Mouse (Mus musculus) gastrocnemius, postnatal 36 days (tissue): Measurements from ENCODE around the gene Zfp618. TPM values are rescaled to one million over a fixed set of nuclear protein-coding genes. Genes with fewer than 3 reads are reported as not detected.

Source experiments
- DNase-seq, 2 experiments: peaks; one replicate each; pipeline ENCODE4 v3.0.0; 2022
- intact Hi-C: fragments of 180-260 bp; cut with DNase I; formaldehyde crosslinking; loops from one replicate; pipeline ENCODE4 v1.15.1; 2025
- total RNA-seq, 2 experiments: library from RNA; stranded (reverse); gene quantifications; 2 replicates each; pipeline ENCODE4 v1.2.3; 2021

Zfp618 gene
- total RNA-seq, 2 experiments from 2014 or later, result 0.27 to 0.31 TPM

GRCm38 (mm10) chr4:62998431-62998835 lies 33.1 kb downstream of the Zfp618 start:
- intact Hi-C loops, result no loop called here
- DNase-seq, result peak in 1 of 2 experiments; percentile 15

DNA sequence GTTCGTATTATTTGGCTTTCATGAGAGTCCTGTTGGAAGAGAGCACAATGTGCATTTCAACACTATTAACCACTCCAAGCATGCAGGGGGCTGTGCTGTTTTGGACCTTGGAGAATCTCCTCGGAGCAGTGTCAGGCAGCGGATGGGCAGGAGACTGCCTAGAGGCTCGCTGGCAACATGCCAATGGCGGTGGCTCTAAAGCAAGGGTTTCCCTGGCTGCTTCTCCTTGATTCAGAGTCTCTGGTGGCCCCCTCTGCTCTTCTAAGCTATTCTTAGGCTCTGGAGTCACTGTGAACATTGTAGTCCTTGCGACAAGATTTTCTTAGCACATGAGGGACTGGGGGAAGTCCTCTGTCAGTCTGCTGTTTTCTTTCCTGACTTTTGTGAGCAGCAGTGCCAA lies 33.5 kb downstream of the Zfp618 start:
- no peak for DNase-seq
- intact Hi-C loops, result no loop called here

DNA sequence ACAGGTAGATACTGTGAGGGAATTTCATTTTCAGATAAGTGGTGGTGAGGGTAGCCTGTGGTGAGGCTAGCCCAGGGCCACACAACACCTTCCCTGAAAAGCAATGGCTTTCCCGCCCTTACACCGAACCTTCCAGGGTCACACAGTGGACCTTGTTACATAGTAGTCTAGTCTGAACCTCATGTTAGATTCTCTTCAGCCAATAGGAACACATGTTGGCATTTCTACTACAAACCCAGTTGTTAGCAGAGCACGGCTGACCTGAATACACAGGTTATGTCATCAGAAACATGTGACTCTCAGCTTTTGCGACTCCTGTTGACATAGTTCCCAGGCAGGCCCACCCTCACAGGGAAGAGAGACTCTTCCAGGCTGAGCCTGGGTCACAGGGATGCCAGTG lies 33.9 kb downstream of the Zfp618 start:
- no peak for DNase-seq
- intact Hi-C loops, result no loop called here

GRCm38 (mm10) chr4:62999916-63000315 lies 34.5 kb downstream of the Zfp618 start:
- no peak for DNase-seq
- intact Hi-C loops, result no loop called here

- intact Hi-C loops, result no loop called here
- no peak for DNase-seq
These were observed 35.1 kb downstream of the Zfp618 start for GRCm38 (mm10) chr4:63000316-63001055.

- DNase-seq, result no peak
- intact Hi-C loops, result no loop called here
These were observed 37.0 kb downstream of the Zfp618 start for GRCm38 (mm10) chr4:63002386-63002785.

DNA sequence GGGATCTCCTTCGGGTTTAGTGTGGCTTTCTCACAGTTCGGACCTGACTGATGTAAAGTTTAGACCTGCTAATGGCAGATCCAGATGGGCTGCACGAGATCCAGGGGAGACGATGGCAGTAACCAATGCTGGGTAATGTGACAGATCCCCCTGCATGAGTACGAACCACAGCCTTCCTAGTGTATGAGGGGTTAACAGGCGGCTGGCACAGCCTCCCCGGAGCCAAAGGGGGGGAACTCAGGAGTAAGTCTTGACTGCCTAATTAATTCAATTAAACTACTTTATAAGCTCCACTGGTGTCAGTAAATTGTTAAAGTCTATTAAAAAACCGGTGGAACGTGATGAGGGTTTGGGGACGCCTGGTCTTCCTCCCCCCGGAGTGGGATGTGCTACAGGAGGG lies 39.1 kb downstream of the Zfp618 start:
- DNase-seq, result no peak
- intact Hi-C loops, result no loop called here

DNA sequence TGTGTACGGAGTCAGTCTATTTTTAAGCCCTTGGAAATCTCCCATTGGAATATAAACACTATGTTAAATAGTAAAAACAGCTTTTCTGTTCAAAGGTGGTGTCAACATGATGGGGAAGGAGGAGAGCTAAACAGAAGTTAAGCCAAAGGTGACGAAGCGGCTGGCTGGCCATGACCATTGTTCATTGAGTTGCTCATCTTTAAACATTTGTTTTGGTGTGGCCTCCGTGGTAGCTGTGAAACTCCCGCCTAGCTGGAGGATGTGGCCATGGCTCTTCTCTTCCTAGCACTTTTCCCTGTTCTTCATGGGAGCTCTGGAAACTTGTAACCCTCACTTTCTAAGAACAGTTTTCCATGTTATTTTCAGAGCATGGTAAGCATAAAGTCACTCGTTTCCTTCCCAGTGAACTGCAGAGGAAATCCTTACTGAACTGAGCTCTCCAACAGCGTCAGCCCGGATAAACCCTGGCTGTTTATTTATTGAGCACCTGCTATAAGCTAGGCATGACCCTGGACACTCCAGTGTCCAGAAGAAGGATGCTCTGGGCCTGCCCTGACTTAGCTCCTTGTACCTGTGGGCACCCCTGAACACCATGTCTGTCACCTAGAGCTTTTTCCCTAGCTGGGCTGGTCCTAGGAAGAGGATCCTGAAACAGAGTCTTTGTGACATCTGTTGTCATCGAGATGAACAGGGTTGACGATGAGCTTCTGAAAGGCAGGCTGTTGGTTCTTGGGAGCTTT lies 40.2 kb downstream of the Zfp618 start:
- no peak for DNase-seq
- intact Hi-C loops, result no loop called here

GRCm38 (mm10) chr4:63006198-63007155 lies 41.1 kb downstream of the Zfp618 start:
- no peak for DNase-seq
- intact Hi-C loops, result no loop called here

- no peak for DNase-seq
- intact Hi-C loops, result no loop called here
These were observed 42.8 kb downstream of the Zfp618 start for GRCm38 (mm10) chr4:63008206-63008605.

DNA sequence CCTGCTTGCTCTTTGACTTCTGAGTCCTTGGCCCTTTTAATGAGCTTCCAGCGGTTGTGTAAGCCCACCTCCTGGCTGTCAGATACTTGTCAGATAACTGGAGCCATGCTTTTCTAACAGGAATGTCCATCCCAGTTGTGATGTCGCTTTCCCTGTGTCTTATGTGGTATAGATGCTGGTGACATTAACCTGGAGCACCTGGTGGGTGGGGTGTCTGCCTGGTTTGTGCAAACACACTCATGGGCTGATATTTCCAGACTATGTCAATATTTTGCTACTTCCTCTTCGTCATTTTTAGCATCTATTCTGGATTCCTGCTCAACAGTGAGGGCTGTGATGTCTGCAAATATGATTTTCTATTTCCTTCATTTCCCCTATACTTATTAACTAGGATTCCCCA lies 43.4 kb downstream of the Zfp618 start:
- intact Hi-C loops, result no loop called here
- no peak for DNase-seq

DNA sequence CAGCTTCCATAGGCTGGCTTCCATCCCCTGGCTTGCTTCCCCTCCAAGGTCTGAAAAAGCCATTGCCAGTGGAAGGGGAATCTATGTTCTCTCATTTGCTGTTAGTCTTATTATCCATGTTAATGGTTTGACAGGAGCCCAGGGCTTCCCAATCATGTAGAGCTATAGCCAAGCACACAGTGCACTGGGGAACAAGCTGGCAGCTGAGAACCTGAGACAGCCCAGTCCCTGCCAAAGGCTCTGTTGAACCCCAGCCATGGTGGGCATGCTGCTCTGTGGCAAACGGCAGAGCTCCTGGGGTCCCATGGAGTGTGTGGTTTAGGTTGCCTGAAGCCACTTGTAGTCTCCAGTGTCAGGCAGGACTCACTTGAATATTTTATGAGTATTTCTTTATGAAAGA lies 44.4 kb downstream of the Zfp618 start:
- intact Hi-C loops, result no loop called here
- DNase-seq, result no peak

DNA sequence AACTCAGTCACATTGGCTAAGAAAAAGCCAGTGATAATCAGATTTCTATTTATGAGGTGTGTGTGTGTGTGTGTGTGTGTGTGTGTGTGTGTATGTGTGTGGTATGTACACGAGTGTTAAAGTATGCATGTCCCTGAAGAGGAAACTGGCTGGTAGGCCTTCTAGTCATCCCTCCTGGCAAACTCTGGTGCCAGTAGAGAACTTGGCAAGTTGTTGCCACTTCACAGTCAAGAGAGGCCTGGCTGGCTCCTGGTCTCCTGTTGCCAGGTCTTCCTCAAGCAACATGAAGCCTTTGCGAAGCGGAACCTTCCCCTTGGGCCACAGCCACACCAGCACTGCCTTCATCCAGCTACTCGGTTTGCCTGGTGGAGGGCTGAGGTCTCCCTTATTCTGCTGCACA lies 44.9 kb downstream of the Zfp618 start:
- intact Hi-C loops, result no loop called here
- peak; percentile 36 to 53 for DNase-seq

GRCm38 (mm10) chr4:63018616-63019015 lies 53.2 kb downstream of the Zfp618 start:
- intact Hi-C loops, result no loop called here
- DNase-seq, result no peak

GRCm38 (mm10) chr4:63019428-63019858 lies 54.1 kb downstream of the Zfp618 start:
- no peak for DNase-seq
- intact Hi-C loops, result no loop called here

DNA sequence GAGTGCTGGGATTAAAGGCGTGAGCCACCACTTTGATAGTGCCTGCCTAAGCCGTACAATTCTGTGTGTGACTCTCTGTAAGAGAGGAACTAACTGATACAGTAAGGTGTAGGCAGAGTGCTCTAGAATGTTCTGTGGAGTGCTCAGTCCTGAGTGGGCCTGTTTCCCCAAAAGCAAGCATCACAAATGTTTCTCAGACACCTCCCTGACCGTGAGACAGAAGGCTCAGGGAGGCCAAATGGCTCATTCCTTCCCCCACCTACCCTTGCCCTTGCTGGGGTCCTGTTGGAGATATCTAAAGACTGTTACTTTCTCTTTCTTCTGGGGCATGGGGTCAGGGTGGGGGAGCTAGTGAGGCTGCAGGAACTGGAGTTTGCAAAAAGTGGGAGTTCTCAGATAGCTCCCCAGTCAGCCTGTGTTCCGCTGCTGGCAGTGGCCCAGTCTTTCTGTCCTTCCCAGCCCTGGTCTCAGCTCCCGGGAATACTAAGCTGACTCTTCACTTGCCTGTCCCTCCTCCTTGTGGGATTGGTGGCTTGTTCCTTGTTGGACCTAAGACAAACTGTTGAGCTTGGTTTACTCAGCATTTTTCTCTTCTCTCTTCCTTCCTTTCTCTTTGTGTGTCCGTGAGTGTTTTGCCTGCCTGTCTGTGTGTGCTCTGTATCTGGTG lies 55.8 kb downstream of the Zfp618 start:
- no peak for DNase-seq
- intact Hi-C loops, result no loop called here

DNA sequence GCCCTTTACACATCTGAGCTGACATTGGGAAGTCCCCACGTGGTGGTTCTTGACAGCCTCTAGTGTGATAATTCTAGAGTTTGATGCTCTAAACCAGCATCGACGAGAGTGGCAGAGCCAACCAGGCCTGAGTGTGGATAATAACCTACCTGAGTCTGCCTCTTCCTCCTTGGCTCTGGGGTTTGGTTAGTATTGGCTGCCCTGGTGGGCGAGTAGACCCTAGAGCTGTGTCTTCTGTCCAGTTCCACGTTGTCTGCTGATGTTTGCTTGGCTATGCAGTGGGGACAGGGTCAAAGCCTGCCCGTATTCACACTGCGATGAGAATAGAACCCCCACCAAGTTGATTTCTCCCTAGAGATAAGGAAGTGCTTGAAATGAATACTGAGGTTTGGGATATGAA lies 58.1 kb downstream of the Zfp618 start:
- no peak for DNase-seq
- intact Hi-C loops, result no loop called here

DNA sequence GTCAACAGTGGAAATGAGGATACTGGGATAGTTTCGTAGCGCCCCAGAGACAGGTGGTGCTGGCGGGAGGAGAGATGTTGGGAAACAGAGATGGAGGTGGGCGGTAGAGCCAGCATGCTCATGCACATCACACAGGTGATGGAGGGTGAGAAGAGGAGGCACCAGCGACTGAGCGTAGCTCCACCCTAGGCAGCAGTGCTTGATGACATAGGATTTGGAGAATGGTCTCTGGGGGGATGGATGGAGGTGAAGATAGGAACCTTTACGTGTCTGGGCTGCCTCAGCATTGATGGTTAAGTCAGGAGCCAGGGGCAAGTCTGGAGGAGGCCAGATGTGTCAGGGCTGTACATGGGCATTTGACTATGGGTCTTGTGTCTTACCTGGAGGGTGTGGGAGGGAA lies 58.7 kb downstream of the Zfp618 start:
- intact Hi-C loops, result no loop called here
- no peak for DNase-seq

- no peak for DNase-seq
- intact Hi-C loops, result no loop called here
These were observed 59.4 kb downstream of the Zfp618 start for GRCm38 (mm10) chr4:63024734-63025256.

DNA sequence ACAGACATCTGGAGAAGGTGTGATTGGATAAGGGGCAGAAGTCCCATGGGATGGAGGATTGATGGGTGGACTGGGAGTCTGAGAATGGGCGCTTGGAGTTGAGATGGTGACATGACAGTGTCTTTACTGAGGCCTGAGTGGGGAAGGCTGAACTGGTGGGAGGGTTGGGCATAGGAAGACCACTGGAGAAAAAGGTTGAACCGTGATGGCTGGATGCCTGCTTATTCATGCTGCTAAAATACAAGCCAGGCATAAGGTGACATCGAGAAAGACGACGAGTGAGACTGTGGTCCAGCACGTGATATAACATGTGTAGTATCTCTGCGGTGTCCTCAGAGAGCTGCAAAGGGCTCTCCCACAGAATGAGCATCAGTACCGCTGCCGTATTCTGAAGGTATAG lies 59.9 kb downstream of the Zfp618 start:
- intact Hi-C loops, result no loop called here
- no peak for DNase-seq
